Mouse (Mus musculus): ENCODE results near the gene Lmod3. TPM values are rescaled to one million over a fixed set of nuclear protein-coding genes. Genes with fewer than 3 reads are reported as not detected.
A peak's percentile ranks its signal among the peaks of the same experiment; 100 is the strongest.

The Lmod3 gene
- polyA plus RNA-seq, 1 experiment from 2014 or later = not detected

DNA sequence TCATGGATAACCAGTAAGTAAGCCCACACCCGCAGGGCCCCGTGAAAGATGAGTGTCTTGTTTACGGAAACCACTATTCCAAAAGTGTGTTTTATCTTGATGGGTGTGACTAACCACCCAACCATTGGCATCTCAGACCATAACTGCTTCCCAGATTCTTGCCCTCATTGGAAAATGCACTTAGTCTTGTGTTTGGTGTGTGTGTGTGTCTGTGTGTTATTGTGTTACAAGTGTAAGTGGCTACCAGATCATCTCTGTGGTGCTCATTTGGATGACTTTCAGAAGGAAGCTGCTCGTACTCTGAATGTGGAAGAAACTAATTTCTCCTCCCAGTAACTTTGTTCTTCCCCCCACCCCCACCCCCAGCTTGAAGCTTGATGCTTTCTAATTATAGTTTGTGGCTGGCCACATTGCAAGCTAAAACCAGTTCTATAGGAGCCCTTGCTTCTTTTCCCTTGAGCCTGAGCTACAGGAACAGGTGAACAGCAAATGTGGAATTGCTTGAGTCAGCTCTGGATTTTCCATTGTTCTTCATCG lies 29.6 kb downstream of the Lmod3 start:
- Histone ChIP-seq H3K36me3 (ENCODE audit: control insufficient read depth, insufficient read depth, low read length) (no peaks in the 10 kb centered on the region), H3K9ac (ENCODE audit: low read depth, low read length) (no peak overlapping the region), H3K4me3 (ENCODE audit: low read length) (no peak overlapping the region), H3K27me3 (replicated peaks; ENCODE audit: control insufficient read depth, insufficient read depth, low read length) (no peaks in the 10 kb centered on the region), H3K27ac (ENCODE audit: low read depth, low read length) (no peak overlapping the region), H3K4me2 (ENCODE audit: low read length) (no peak overlapping the region), H3K9me3 (ENCODE audit: control insufficient read depth, low read length) (no peaks in the 10 kb centered on the region), H3K4me1 (ENCODE audit: control insufficient read depth, insufficient read depth, low read depth, low read length) (peaks cover 6% of the 10 kb centered on the region)
- 80% methylated on average over 5 of the region's 5 CpGs for WGBS
- no peak for ATAC-seq

GRCm38 (mm10) chr6:97222321-97222720 lies 30.2 kb downstream of the Lmod3 start:
- 58% methylated on average over 6 of the region's 6 CpGs for WGBS
- no peak for ATAC-seq
- Histone ChIP-seq H3K9ac (ENCODE audit: low read depth, low read length) (no peak overlapping the region), H3K36me3 (ENCODE audit: control insufficient read depth, insufficient read depth, low read length) (no peaks in the 10 kb centered on the region), H3K4me1 (ENCODE audit: control insufficient read depth, insufficient read depth, low read depth, low read length) (peaks cover 6% of the 10 kb centered on the region), H3K4me3 (ENCODE audit: low read length) (no peak overlapping the region), H3K4me2 (ENCODE audit: low read length) (no peak overlapping the region), H3K27ac (ENCODE audit: low read depth, low read length) (no peak overlapping the region), H3K27me3 (replicated peaks; ENCODE audit: control insufficient read depth, insufficient read depth, low read length) (no peaks in the 10 kb centered on the region), H3K9me3 (ENCODE audit: control insufficient read depth, low read length) (no peaks in the 10 kb centered on the region)

DNA sequence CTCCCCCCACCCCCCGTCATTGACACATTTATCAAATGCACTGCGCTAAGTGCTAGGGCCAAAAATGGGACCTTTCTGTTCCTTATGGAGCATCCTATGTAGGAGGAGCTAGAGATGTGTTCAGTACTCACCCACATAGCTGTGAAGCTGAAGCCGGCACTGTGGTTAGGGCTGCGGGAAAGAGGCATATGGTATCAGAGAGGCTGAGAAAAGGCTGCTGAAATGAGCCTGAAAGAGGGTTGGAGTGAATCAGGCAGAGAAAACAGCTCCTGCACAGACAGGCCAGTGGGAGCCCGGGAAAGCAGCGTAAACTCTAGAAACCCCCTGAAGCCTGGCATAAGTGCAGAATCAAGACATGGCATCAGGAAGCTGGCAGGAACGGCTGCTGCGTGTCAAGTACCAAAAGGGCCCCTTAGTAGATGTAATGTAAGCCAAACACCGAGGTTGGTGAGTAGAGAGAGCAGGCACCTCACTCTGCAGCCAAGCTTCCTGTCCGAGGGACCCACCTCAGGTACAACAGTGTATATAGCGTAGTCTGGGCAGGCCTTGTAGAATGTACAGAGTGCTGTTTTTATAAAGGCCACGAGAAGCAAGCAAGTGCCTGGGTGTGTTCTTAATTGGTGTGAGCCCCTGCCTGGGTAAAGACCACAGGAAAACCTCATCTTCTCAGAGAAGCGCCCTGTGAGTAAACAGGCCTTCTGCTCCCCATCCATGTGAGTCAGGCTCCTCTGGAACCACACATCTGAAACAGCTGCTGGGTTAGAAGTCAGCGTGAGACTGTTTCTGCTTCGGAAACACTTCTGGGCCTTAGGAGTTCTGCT lies 31.1 kb downstream of the Lmod3 start:
- Histone ChIP-seq H3K36me3 (ENCODE audit: control insufficient read depth, insufficient read depth, low read length) (no peaks in the 10 kb centered on the region), H3K27me3 (replicated peaks; ENCODE audit: control insufficient read depth, insufficient read depth, low read length) (no peaks in the 10 kb centered on the region), H3K4me3 (ENCODE audit: low read length) (no peak overlapping the region), H3K9me3 (ENCODE audit: control insufficient read depth, low read length) (no peaks in the 10 kb centered on the region), H3K4me2 (ENCODE audit: low read length) (no peak overlapping the region), H3K27ac (ENCODE audit: low read depth, low read length) (peak overlapping the region; percentile 23; the same call in 1 of the 2 replicates), H3K4me1 (ENCODE audit: control insufficient read depth, insufficient read depth, low read depth, low read length) (peaks cover 6% of the 10 kb centered on the region), H3K9ac (ENCODE audit: low read depth, low read length) (peak overlapping the region; percentile 13; the same call in 1 of the 2 replicates)
- 58% methylated on average over 15 of the region's 15 CpGs for WGBS
- peak; percentile 24; the same call in 1 of the 2 replicates for ATAC-seq

DNA sequence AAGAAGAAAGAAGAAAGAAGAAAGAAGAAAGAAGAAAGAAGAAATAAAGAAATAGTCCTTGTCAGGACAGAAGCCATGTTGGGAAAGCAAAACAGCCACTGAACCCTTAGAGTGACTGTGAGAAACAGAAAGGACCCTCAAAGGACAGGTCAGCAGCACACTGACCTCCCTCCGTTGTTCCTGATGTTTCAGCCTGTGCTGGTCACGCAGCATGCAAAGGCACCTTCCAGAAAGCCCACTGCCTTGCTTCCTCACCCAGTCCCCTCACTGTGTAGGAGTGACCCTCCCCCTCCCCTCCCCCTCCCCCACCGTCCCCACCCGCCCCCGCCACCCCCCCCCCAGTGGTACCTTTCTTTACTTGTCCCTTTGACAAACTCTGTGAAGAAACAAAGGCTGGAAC lies 31.9 kb downstream of the Lmod3 start:
- Histone ChIP-seq H3K27ac (ENCODE audit: low read depth, low read length) (no peak overlapping the region), H3K9me3 (ENCODE audit: control insufficient read depth, low read length) (no peaks in the 10 kb centered on the region), H3K4me3 (ENCODE audit: low read length) (no peak overlapping the region), H3K4me2 (ENCODE audit: low read length) (no peak overlapping the region), H3K4me1 (ENCODE audit: control insufficient read depth, insufficient read depth, low read depth, low read length) (peaks cover 6% of the 10 kb centered on the region), H3K27me3 (replicated peaks; ENCODE audit: control insufficient read depth, insufficient read depth, low read length) (no peaks in the 10 kb centered on the region), H3K9ac (ENCODE audit: low read depth, low read length) (no peak overlapping the region), H3K36me3 (ENCODE audit: control insufficient read depth, insufficient read depth, low read length) (no peaks in the 10 kb centered on the region)
- WGBS = 57% methylated on average over 2 of the region's 5 CpGs
- no peak for ATAC-seq

DNA sequence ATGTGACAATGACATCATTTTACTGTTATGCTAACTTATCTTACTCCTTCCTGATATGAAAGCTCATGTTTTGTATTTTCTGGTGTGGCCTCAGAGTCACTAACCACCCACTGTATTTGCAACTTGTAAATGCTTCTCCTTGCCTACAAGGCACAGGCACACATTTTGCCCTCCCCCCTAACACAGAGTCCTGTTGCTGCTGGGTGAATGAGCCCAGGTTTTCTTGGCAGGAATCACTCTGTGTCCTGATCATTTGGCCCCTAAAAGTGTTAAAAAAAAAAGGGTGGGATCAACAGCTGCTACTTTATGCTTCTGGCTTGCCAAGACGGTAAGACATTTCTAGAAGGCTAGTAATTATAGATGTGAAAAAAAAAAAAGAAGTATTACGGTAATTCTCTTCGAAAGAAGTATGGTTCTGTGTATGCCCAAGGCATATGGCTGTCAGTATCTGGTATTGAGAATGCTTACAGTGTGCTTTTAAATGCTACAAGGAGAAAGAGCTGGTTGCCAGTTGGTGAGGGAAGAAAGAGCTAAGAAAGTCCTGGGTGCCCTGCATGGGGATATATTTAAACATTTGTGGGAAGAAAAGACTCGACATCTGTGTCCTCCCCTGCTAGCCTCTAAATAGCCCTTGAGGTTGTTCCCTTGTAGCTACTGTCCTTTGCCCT lies 36.3 kb downstream of the Lmod3 start:
- Histone ChIP-seq H3K27ac (ENCODE audit: low read depth, low read length) (no peak overlapping the region), H3K4me1 (ENCODE audit: control insufficient read depth, insufficient read depth, low read depth, low read length) (peaks cover 15% of the 10 kb centered on the region), H3K4me2 (ENCODE audit: low read length) (no peak overlapping the region), H3K9me3 (ENCODE audit: control insufficient read depth, low read length) (no peaks in the 10 kb centered on the region), H3K27me3 (replicated peaks; ENCODE audit: control insufficient read depth, insufficient read depth, low read length) (no peaks in the 10 kb centered on the region), H3K4me3 (ENCODE audit: low read length) (no peak overlapping the region), H3K9ac (ENCODE audit: low read depth, low read length) (no peak overlapping the region), H3K36me3 (ENCODE audit: control insufficient read depth, insufficient read depth, low read length) (no peaks in the 10 kb centered on the region)
- WGBS = 70% methylated on average over 4 of the region's 4 CpGs
- no peak for ATAC-seq

DNA sequence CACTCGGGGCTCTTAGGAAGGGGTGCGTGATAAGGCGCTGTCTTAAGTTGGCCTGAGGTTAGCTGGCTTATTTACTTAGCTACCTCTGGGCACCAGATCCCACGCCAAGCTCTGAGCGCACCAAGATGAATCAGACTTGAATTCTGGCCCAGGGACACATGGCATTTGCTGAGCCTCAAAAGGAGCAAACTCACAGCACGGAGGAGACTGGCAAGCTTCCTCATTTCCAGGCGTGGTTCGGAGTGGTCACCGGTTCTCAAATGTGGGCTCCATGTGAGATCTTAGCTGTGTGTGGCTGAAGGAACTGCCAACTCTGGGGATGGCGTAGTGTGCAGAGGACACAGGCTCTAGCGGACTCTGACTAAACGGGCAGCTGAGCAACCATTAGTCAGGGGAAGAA lies 40.6 kb downstream of the Lmod3 start:
- Histone ChIP-seq H3K27ac (ENCODE audit: low read depth, low read length) (no peak overlapping the region), H3K4me3 (ENCODE audit: low read length) (peak overlapping the region; percentile 71), H3K4me2 (ENCODE audit: low read length) (peak overlapping the region; percentile 77), H3K4me1 (ENCODE audit: control insufficient read depth, insufficient read depth, low read depth, low read length) (peaks cover 12% of the 10 kb centered on the region), H3K36me3 (ENCODE audit: control insufficient read depth, insufficient read depth, low read length) (no peaks in the 10 kb centered on the region), H3K27me3 (replicated peaks; ENCODE audit: control insufficient read depth, insufficient read depth, low read length) (no peaks in the 10 kb centered on the region), H3K9ac (ENCODE audit: low read depth, low read length) (peak overlapping the region; percentile 13), H3K9me3 (ENCODE audit: control insufficient read depth, low read length) (no peaks in the 10 kb centered on the region)
- ATAC-seq = no peak
- WGBS = 50% methylated on average over 12 of the region's 12 CpGs

DNA sequence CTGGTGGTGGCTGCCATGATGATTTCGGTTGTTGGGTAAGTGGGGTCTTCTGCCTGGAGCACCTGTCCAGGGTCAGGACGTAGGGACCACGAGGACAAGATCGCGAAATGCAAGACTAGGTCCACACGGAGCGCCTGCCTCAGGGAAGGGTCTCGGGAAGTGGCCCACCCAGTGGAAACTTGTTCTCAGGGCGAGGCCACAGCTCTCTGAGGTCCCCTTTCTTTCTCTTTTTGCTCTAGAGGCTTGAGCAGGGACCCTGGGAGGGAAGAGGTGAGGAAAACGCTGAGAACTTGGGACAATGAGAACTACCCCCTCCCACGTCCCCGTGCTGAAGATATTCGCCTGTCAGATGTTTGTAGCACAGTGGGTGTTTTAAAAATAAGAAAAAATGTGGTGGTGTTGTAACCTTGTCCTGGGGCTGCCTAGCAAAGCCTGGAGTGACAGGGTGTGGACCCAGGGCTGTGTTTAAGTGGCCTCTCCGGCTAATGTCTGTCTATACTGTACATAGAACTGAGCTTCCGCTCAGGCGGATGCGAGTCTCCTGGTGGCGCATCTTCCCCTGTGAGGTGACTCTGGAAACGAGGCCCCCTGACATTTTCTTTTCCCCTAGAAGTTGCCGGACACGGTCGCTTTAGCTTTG lies 41.5 kb downstream of the Lmod3 start:
- H3K27me3 ChIP-seq (replicated peaks; ENCODE audit: control insufficient read depth, insufficient read depth, low read length) = no peaks in the 10 kb centered on the region
- peak; percentile 64 for ATAC-seq
- no peaks in the 10 kb centered on the region for H3K36me3 ChIP-seq (ENCODE audit: control insufficient read depth, insufficient read depth, low read length)
- peak overlapping the region; percentile 74 for H3K9ac ChIP-seq (ENCODE audit: low read depth, low read length)
- H3K4me3 ChIP-seq (ENCODE audit: low read length) = peak overlapping the region; percentile 71
- H3K27ac ChIP-seq (ENCODE audit: low read depth, low read length) = peak overlapping the region; percentile 73
- no peaks in the 10 kb centered on the region for H3K9me3 ChIP-seq (ENCODE audit: control insufficient read depth, low read length)
- WGBS = 2% methylated on average over 22 of the region's 22 CpGs
- peaks cover 12% of the 10 kb centered on the region for H3K4me1 ChIP-seq (ENCODE audit: control insufficient read depth, insufficient read depth, low read depth, low read length)
- H3K4me2 ChIP-seq (ENCODE audit: low read length) = peak overlapping the region; percentile 77

- peaks cover 12% of the 10 kb centered on the region for H3K4me1 ChIP-seq (ENCODE audit: control insufficient read depth, insufficient read depth, low read depth, low read length)
- peak within 1 kb of the TSS; percentile 71 for H3K4me3 ChIP-seq (ENCODE audit: low read length)
- H3K9me3 ChIP-seq (ENCODE audit: control insufficient read depth, low read length) = no peaks in the 10 kb centered on the region
- H3K9ac ChIP-seq (ENCODE audit: low read depth, low read length) = peak within 1 kb of the TSS; percentile 74
- ATAC-seq = peak; percentile 76
- peak within 1 kb of the TSS; percentile 77 for H3K4me2 ChIP-seq (ENCODE audit: low read length)
- WGBS = 10% methylated on average over 32 of the region's 32 CpGs
- H3K27me3 ChIP-seq (replicated peaks; ENCODE audit: control insufficient read depth, insufficient read depth, low read length) = no peaks in the 10 kb centered on the region
- H3K27ac ChIP-seq (ENCODE audit: low read depth, low read length) = peak within 1 kb of the TSS; percentile 73
- H3K36me3 ChIP-seq (ENCODE audit: control insufficient read depth, insufficient read depth, low read length) = no peaks in the 10 kb centered on the region
These were observed 42.2 kb downstream of the Lmod3 start, which contains the start of gene Arl6ip5 for GRCm38 (mm10) chr6:97210191-97210961. Gene Arl6ip5 (plus strand): TSS chr6:97210689.

Measured in hindbrain, embryonic 16.5 days (tissue).